Mouse (Mus musculus) retina, embryonic 14.5 days (tissue): ENCODE measurements around the gene Snx21.

Experiments used
- DNase-seq: peaks from one replicate; pipeline ENCODE4 v3.0.0-alpha.2; 2015; ENCODE audit warnings: low spot score

Gene Snx21

GRCm38 (mm10) chr2:164770279-164770678, 15.3 kb upstream of the Snx21 start:
- DNase-seq, result no peak

GRCm38 (mm10) chr2:164771123-164771522, 14.5 kb upstream of the Snx21 start:
- DNase-seq, result no peak

DNA sequence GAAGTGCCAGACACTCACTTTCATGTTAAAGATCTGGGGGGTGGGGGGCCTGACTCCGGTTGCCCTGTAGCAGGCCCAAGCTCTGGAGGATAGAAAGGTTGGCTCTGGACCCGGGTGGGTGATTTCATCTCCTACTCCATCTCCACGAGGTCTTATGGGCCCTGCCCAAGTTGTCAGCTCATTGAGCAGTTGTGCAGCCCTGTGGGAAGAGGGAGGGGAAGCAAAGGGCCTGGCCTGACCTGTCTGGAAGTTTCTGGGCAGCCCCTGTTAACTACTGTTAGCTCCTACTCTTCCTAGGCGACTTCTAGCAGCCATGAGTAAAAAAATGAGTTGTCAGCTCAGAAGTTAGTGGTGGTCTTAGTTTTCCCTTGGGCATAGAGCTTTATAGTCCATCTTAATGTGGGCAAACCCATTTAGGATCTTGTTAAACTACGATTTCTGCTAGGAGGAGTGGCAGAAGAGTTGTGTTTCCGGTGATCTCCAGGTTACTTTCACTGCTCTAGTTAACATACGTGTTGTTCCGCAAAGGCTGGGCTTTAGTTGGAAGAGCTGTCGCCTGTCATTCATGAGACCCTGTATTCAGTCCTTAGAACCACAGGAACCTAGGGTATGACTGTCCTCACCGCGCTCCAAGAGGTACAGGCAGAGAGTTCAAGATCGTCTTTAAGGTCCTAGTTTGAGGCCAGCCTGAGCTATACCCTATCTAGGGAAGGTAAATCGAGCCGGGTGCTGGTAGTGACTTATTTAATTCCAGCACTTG, 12.2 kb upstream of the Snx21 start:
- no peak for DNase-seq

GRCm38 (mm10) chr2:164773989-164774364, 11.6 kb upstream of the Snx21 start:
- no peak for DNase-seq

DNA sequence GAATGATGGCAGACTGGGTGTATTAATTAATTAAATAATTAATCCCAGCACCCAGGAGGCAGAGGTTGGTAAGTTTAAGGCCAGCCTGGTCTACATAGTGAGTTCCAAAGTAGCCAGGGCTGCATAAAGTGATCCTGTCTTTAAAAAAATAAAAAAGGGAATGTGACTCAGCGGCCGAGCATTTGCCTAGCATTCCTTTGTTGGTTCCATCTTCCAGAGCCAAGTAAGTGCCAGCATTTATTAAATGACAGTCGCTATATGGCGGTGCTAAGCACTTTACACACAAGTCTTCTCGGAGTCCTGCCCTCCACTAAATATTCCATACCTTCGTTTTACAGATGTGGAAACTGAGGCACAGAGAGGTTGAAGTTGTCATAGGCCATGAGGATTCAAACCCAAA, 9.5 kb upstream of the Snx21 start:
- DNase-seq, result no peak

DNA sequence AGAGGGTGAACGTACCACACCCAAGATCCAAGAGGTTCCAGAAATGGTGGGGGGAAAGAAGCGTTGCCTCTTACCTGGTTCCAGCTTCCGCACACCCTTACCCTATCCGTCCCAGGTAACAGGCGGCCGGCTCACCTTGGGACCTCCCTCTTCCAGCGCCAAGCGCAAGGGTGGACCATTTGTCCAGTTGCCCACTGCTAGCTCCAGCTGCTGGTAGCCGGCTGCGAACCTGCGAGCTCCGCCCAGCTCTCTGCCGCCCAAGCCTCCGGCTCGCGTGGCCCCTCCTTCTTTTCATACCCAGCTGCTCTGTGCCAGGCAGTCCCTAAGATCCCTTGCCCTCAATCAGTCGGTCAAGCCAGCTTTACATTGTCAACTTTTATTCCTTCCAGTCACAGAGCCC, 8.8 kb upstream of the Snx21 start:
- DNase-seq, result no peak

- no peak for DNase-seq
Observed at GRCm38 (mm10) chr2:164777246-164778014, 8.2 kb upstream of the Snx21 start.

GRCm38 (mm10) chr2:164778015-164778287, 7.7 kb upstream of the Snx21 start:
- no peak for DNase-seq

DNA sequence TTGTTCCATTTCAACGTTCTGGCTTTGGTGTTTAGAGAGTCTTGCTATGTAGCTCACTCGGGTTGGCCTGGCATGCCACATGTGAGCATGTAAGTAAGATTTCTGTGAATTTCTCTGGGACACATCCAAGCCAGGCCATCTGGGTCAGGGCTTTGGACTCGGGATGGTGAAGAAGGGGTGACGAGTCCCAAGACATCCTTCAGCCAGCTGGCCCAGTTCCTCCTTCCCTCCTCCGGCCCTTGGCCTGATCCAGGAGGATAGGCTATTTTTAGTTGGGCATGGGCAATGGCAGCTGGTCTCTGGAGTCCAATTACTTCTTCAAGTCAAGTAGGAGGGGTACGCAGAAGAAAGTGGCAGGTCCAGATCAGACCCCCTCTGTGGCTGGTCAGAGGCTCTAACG, 6.8 kb upstream of the Snx21 start:
- no peak for DNase-seq

DNA sequence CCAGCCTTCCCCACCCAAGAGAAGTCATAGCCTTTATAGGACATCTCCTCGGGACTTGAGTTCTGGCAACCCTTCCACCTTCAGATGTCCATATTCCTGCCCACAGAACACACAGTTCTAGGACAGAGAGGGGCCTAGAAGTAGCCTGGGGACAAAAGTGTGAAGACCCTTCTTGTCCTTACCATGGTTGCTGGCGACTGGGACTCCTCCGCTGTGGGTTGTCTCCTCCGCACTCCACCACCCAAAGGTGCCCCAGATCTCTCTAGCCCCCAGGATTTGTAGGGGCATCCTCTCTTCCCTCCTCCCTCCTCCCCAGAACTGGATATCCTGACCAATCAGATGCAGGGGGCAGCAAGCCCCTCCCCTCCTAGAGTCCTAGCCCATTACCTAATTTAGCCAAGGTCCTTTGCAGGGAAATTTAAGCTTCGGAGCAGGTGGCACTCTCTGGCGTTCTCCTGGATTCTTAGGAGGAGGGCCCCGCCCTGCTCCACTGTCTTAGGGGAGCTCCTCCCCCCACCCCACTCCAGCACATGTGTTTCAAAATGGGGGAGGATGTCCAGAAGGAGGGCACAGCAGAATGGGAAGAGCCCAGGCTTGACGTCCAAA, 6.0 kb upstream of the Snx21 start, which contains the start of gene Tnnc2:
Tnnc2 (minus strand) TSS at position 487 of the 606 bp plus-strand sequence.
- no peak for DNase-seq

DNA sequence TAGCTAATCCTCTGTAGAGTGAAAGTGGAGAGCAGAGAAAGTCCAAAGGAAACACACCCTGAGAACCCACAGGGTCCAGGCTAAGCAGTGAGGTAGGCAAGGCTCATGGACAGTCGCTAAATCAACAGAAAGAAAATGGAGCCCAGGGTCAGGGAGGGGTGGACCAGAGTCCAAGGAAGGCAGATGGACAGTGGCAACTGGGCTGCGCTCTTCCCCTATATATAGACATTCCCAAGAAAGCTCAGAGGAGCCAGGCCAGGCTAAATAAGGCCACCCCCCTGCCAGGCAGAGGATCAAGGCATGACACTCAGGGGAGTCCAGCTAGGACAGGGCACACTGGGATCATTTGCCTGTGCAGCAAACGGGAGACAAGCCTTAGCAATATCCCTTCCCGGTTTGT, 3.7 kb upstream of the Snx21 start:
- DNase-seq, result no peak

- DNase-seq, result peak; percentile 42
Observed at GRCm38 (mm10) chr2:164783926-164784581, 1.6 kb upstream of the Snx21 start.

DNA sequence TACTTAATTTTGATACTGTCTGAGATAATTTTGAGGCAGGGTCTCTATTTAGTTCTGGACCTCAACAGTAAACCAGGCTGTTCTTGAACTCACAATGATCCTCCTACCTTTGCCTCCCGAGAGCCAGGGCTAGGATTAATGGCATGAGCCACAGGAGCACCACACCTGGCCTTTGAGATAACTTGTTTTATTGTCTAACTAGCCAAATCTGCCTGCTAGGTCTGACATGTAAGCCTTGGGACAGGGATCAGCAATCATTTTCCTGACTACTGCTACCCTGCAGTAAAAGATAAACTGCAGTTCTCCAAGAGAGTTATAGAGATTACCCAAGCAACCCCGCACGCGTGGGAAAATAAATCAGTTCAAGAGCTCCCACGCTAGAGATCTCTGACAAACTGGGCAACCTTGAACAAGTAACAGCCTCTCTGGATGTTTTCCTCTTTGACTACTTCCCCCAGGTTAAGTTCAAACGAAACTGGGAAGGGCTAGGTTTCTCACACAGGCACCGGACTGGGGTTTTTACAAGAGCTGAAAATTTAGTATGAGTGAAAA, 678 bp upstream of the Snx21 start:
- DNase-seq, result no peak

- DNase-seq, result peak; percentile 38
Observed at GRCm38 (mm10) chr2:164786388-164786885, 814 bp downstream of the Snx21 start.

DNA sequence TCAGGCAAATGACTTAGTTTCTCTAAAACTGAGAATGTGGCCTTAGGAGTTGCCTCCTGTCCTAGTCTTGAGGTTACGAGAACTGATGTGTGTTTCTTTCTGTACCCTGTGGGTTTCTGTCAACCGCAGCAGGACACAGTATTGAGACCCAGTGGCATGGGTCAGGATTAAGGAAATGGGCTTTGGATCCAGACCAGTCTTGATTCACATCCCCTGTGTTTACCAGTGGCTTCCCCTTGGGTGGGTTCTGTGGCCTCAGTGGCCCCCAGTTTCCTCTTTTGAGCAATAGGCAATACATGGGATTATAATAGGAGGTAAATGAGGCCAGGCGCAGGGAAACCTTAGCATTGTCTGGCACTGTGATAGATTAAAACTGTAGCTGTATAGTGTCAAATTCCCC, 1.4 kb downstream of the Snx21 start:
- no peak for DNase-seq

DNA sequence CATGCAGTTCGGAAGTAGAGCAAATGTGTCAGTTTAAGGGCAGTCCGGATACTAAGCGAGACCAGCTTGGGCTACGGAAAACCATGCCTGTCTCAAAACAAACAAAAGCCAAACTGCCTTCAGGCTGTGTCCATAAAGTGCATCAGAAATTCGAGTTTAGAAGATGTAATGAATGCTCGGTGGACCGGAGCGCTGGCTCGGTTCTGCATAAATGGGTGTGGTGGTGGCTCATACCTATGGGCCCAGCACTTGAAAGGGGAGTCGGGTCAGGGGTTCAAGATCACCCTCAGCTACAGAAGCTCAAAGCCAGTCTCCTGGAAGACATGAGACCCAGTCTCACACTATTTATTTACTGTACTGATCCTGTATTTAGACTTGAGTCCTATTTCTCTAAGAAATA, 2.2 kb downstream of the Snx21 start:
- DNase-seq, result no peak

DNA sequence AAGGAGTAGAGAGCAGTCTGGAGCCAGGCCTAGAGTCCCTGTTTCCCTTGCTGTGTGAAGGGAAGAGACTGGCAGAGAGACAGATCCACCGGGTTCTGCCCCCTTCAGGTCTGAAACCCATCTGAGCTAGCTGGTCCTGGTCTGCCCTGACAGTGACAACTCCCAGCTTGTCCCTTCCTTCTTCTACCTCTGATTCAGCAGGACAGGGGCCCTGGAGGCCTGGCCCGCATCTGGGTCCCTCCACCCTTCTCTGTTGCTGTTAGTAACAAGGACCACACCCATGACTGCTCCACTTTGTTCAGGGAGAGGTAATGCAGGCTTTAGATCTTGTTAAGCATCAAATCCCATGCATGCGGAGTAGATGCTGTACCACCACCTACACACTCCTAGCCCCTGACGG, 2.8 kb downstream of the Snx21 start:
- no peak for DNase-seq

DNA sequence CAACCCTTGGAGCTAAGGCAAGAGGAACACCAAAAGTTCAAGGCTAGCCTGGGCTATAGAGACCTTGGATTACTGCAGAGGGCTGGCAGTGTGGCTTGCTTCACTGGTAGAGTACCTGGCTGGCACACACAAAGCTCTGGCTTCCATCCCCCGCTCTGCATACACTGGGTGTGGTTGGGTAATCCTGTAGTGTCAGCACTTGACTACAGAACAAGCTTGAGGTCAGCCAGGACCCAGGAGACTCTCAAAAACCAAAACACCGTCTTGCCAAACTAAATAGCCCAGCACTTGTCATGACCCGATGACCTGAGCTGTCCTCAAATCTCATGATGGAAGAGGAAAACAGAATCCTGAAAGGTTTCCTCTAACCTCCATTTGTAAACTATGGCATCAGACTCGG, 4.8 kb downstream of the Snx21 start:
- no peak for DNase-seq

DNA sequence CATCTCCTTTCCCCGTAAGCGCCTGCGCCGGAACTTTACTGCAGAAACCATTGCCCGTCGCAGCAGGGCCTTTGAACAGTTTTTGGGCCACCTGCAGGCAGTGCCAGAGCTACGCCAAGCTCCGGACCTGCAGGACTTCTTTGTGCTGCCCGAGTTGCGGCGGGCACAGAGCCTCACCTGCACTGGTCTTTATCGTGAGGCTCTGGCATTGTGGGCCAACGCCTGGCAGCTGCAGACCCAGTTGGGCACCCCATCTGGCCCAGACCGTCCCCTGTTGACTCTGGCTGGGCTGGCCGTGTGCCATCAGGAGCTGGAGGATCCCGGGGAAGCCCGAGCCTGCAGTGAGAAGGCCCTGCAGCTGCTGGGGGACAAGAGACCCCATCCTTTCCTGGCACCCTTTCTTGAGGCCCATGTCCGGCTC, 6.2 kb downstream of the Snx21 start:
- DNase-seq, result no peak

- DNase-seq, result no peak
Observed at GRCm38 (mm10) chr2:164792400-164793190, 7.0 kb downstream of the Snx21 start.

- peak; percentile 78 for DNase-seq
Observed at GRCm38 (mm10) chr2:164793236-164793635, 7.6 kb downstream of the Snx21 start.
